Mouse (Mus musculus): ENCODE measurements around the gene Myf6. TPM values are rescaled to one million over a fixed set of nuclear protein-coding genes. Genes with fewer than 3 reads are reported as not detected.

Gene Myf6
- polyA plus RNA-seq, 1 experiment = not detected

- no peaks in the 10 kb centered on the region for H3K4me1 ChIP-seq (ENCODE audit: control insufficient read depth, insufficient read depth, low read length)
- H3K9ac ChIP-seq (ENCODE audit: low read depth, poor library complexity, severe bottlenecking) = 0 out of 2 replicates have a peak overlapping the region, but pooled peaks have one; percentile 11
- no peaks in the 10 kb centered on the region for H3K27me3 ChIP-seq (ENCODE audit: control insufficient read depth, insufficient read depth, low read length, poor library complexity, severe bottlenecking)
- TF ChIP-seq POLR2A (IDR thresholded peaks at IDR 0.05; ENCODE audit: insufficient read depth, low read length) = no peak
- TF ChIP-seq CTCF (IDR thresholded peaks at IDR 0.05; ENCODE audit: low read depth, low read length) = no peak
- H3K27ac ChIP-seq (ENCODE audit: insufficient read depth, low read length) = no peak overlapping the region
- no peaks in the 10 kb centered on the region for H3K9me3 ChIP-seq (replicated peaks; ENCODE audit: control insufficient read depth, insufficient read depth, low read length, poor library complexity, severe bottlenecking)
- no peak overlapping the region for H3K4me3 ChIP-seq (ENCODE audit: low read depth, low read length)
- no peaks in the 10 kb centered on the region for H3K36me3 ChIP-seq (ENCODE audit: control insufficient read depth, insufficient read depth, low read length, poor library complexity, severe bottlenecking)
These were observed 1.5 kb downstream of the Myf6 start for GRCm38 (mm10) chr10:107492867-107493579.

DNA sequence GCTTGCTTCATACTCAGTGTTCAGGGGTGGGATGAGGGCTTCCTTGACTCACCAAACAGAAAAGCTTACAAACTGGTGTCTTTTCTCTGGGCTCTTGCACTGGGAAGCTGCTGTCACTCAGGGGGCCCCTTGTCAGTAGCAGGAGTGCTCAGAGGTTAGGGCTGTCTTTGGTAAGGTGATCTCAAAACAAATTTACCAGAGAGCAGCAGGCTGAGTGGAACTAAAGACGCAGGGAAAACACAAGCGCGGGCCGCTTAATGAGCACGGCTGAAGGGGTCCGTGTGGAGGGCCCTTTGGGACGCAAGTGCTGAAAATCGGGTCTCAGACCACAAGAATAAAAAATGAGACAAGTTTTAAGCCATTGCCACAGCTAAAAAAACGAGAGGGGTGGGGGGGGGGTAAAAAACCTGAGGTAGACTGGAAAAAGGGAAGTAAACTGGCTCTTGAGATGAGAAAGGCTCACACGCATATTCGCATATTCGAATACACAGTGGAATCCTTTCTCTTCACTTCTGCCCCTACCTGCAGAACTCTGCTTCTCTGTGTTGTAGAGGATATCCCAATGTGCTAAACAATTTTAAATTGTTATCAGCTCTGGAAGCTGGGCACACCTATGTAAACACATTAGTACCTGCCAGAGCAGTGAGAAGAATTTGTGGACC lies 5.8 kb downstream of the Myf6 start:
- TF ChIP-seq EP300 (IDR thresholded peaks at IDR 0.05; ENCODE audit: insufficient read depth, low read depth, low read length) (no peak), CTCF (IDR thresholded peaks at IDR 0.05; ENCODE audit: low read depth, low read length) (no peak), POLR2A (IDR thresholded peaks at IDR 0.05; ENCODE audit: insufficient read depth, low read length) (no peak)
- Histone ChIP-seq H3K4me3 (ENCODE audit: low read depth, low read length) (no peak overlapping the region), H3K36me3 (ENCODE audit: control insufficient read depth, insufficient read depth, low read length, poor library complexity, severe bottlenecking) (no peaks in the 10 kb centered on the region), H3K27ac (ENCODE audit: insufficient read depth, low read length) (no peak overlapping the region), H3K4me1 (ENCODE audit: control insufficient read depth, insufficient read depth, low read length) (no peaks in the 10 kb centered on the region), H3K9ac (ENCODE audit: low read depth, poor library complexity, severe bottlenecking) (no peak overlapping the region), H3K27me3 (ENCODE audit: control insufficient read depth, insufficient read depth, low read length, poor library complexity, severe bottlenecking) (no peaks in the 10 kb centered on the region), H3K9me3 (replicated peaks; ENCODE audit: control insufficient read depth, insufficient read depth, low read length, poor library complexity, severe bottlenecking) (no peaks in the 10 kb centered on the region)

- H3K4me3 ChIP-seq (ENCODE audit: low read depth, low read length) = no peak overlapping the region
These were observed 7.8 kb downstream of the Myf6 start for GRCm38 (mm10) chr10:107486770-107487169.

GRCm38 (mm10) chr10:107485870-107486269 lies 8.7 kb downstream of the Myf6 start, which contains the start of gene Myf5:
Myf5 (minus strand) TSS chr10:107486134.
- H3K27ac ChIP-seq (ENCODE audit: insufficient read depth, low read length) = no peak within 1 kb of the TSS
- TF ChIP-seq CTCF (IDR thresholded peaks at IDR 0.05; ENCODE audit: low read depth, low read length) = no peak
- TF ChIP-seq POLR2A (IDR thresholded peaks at IDR 0.05; ENCODE audit: insufficient read depth, low read length) = no peak
- no peak for TF ChIP-seq EP300 (IDR thresholded peaks at IDR 0.05; ENCODE audit: insufficient read depth, low read depth, low read length)
- H3K27me3 ChIP-seq (ENCODE audit: control insufficient read depth, insufficient read depth, low read length, poor library complexity, severe bottlenecking) = no peaks in the 10 kb centered on the region
- H3K4me3 ChIP-seq (ENCODE audit: low read depth, low read length) = no peak within 1 kb of the TSS
- no peaks in the 10 kb centered on the region for H3K9me3 ChIP-seq (replicated peaks; ENCODE audit: control insufficient read depth, insufficient read depth, low read length, poor library complexity, severe bottlenecking)
- no peaks in the 10 kb centered on the region for H3K4me1 ChIP-seq (ENCODE audit: control insufficient read depth, insufficient read depth, low read length)
- no peak within 1 kb of the TSS for H3K9ac ChIP-seq (ENCODE audit: low read depth, poor library complexity, severe bottlenecking)
- H3K36me3 ChIP-seq (ENCODE audit: control insufficient read depth, insufficient read depth, low read length, poor library complexity, severe bottlenecking) = no peaks in the 10 kb centered on the region

More at GRCm38 (mm10) chr10:107486770-107487169, 7.8 kb downstream of the Myf6 start:
- no peak overlapping the region for H3K9ac ChIP-seq (ENCODE audit: low read depth, poor library complexity, severe bottlenecking)
- TF ChIP-seq CTCF (IDR thresholded peaks at IDR 0.05; ENCODE audit: low read depth, low read length) (no peak), POLR2A (IDR thresholded peaks at IDR 0.05; ENCODE audit: insufficient read depth, low read length) (no peak), EP300 (IDR thresholded peaks at IDR 0.05; ENCODE audit: insufficient read depth, low read depth, low read length) (no peak)
- no peaks in the 10 kb centered on the region for H3K27me3 ChIP-seq (ENCODE audit: control insufficient read depth, insufficient read depth, low read length, poor library complexity, severe bottlenecking)
- H3K27ac ChIP-seq (ENCODE audit: insufficient read depth, low read length) = no peak overlapping the region
- no peaks in the 10 kb centered on the region for H3K4me1 ChIP-seq (ENCODE audit: control insufficient read depth, insufficient read depth, low read length)
- H3K9me3 ChIP-seq (replicated peaks; ENCODE audit: control insufficient read depth, insufficient read depth, low read length, poor library complexity, severe bottlenecking) = no peaks in the 10 kb centered on the region
- no peaks in the 10 kb centered on the region for H3K36me3 ChIP-seq (ENCODE audit: control insufficient read depth, insufficient read depth, low read length, poor library complexity, severe bottlenecking)

DNA sequence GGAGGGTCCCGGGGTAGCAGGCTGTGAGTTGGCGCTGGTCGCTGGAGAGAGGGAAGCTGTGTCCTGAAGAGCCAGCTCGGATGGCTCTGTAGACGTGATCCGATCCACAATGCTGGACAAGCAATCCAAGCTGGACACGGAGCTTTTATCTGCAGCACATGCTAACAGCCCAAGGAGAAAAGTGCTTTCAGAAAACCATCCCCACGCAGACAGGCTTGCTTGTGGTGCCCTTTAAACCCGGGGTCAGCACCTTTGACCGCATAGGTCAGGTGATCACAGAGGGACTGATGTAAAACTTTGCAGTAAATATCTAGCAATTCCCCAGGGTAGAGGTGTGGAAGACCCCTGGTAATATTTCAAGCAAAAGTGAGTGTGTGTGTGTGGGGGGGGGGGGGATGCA lies 10.5 kb downstream of the Myf6 start:
- H3K4me1 ChIP-seq (ENCODE audit: control insufficient read depth, insufficient read depth, low read length) = no peaks in the 10 kb centered on the region
- no peak overlapping the region for H3K9ac ChIP-seq (ENCODE audit: low read depth, poor library complexity, severe bottlenecking)
- H3K27me3 ChIP-seq (ENCODE audit: control insufficient read depth, insufficient read depth, low read length, poor library complexity, severe bottlenecking) = no peaks in the 10 kb centered on the region
- TF ChIP-seq CTCF (IDR thresholded peaks at IDR 0.05; ENCODE audit: low read depth, low read length) (no peak), EP300 (IDR thresholded peaks at IDR 0.05; ENCODE audit: insufficient read depth, low read depth, low read length) (no peak), POLR2A (IDR thresholded peaks at IDR 0.05; ENCODE audit: insufficient read depth, low read length) (no peak)
- no peak overlapping the region for H3K4me3 ChIP-seq (ENCODE audit: low read depth, low read length)
- no peaks in the 10 kb centered on the region for H3K9me3 ChIP-seq (replicated peaks; ENCODE audit: control insufficient read depth, insufficient read depth, low read length, poor library complexity, severe bottlenecking)
- H3K27ac ChIP-seq (ENCODE audit: insufficient read depth, low read length) = no peak overlapping the region
- no peaks in the 10 kb centered on the region for H3K36me3 ChIP-seq (ENCODE audit: control insufficient read depth, insufficient read depth, low read length, poor library complexity, severe bottlenecking)

- TF ChIP-seq CTCF (IDR thresholded peaks at IDR 0.05; ENCODE audit: low read depth, low read length) = peak; percentile 16
- TF ChIP-seq POLR2A (IDR thresholded peaks at IDR 0.05; ENCODE audit: insufficient read depth, low read length) = no peak
These were observed 21.0 kb downstream of the Myf6 start for GRCm38 (mm10) chr10:107473497-107473896.

More at GRCm38 (mm10) chr10:107473497-107473896, 21.0 kb downstream of the Myf6 start:
- H3K36me3 ChIP-seq (ENCODE audit: control insufficient read depth, insufficient read depth, low read length, poor library complexity, severe bottlenecking) = no peaks in the 10 kb centered on the region
- H3K9ac ChIP-seq (ENCODE audit: low read depth, poor library complexity, severe bottlenecking) = no peak overlapping the region
- H3K27me3 ChIP-seq (ENCODE audit: control insufficient read depth, insufficient read depth, low read length, poor library complexity, severe bottlenecking) = no peaks in the 10 kb centered on the region
- H3K27ac ChIP-seq (ENCODE audit: insufficient read depth, low read length) = no peak overlapping the region
- no peak overlapping the region for H3K4me3 ChIP-seq (ENCODE audit: low read depth, low read length)
- no peaks in the 10 kb centered on the region for H3K4me1 ChIP-seq (ENCODE audit: control insufficient read depth, insufficient read depth, low read length)
- no peaks in the 10 kb centered on the region for H3K9me3 ChIP-seq (replicated peaks; ENCODE audit: control insufficient read depth, insufficient read depth, low read length, poor library complexity, severe bottlenecking)

Measured in ES-Bruce4 (cell line).